Mouse (Mus musculus): Measurements from ENCODE around the gene Telo2.

Telo2 gene

GRCm38 (mm10) chr17:25107786-25108185, 8.0 kb downstream of the Telo2 start:
- in situ Hi-C loops (cut with MboI, MseI), result loop anchor here (5.0 kb wide), 1 partner anchor 60 kb away; no protein-coding TSS in a partner anchor

- in situ Hi-C loops (cut with MboI, MseI), result no loop called here
Measured at GRCm38 (mm10) chr17:25101338-25101737, 14.4 kb downstream of the Telo2 start.

DNA sequence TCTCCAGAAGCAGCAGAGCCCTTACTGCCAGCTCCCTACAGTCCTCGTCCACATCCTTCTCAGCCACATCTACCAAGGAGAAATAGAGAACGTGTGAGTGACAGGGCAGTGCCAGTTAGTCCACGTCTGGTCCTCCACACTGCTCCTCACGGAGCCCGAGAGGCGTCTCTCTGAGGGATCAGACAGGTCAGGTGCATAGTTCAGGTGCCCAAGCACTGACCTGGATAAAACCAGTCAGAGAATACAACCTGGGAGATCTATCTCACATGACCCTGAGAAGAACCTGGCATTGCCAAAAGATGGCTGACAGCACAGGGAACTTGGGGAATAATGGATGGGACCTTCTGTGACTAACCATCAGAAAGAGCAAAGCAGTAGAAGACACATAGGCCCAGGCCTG, 15.7 kb downstream of the Telo2 start:
- in situ Hi-C loops (cut with MboI, MseI), result no loop called here

DNA sequence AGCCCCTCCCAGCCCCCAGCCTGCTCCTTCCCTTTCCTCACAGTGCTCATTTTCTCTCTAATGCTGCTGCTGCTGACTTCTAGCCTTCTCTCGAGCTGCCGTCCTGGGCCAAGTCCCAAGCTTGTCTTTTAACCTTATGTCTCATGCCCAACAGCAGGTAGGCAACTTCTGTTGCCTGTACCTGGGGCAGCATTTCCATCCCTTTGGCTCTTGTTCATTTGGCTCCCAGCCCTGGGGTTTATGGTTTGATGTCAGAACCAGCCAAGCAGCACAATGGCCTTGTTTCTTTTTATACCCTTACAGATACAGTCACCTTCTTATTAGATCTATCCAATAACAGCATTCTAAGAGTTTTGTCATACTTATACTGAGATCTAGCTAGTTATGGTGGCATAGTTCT, 19.5 kb downstream of the Telo2 start:
- in situ Hi-C loops (cut with MboI, MseI), result no loop called here

- in situ Hi-C loops (cut with MboI, MseI), result no loop called here
Measured at GRCm38 (mm10) chr17:25090450-25090849, 25.3 kb downstream of the Telo2 start.

GRCm38 (mm10) chr17:25089158-25089557, 26.6 kb downstream of the Telo2 start:
- in situ Hi-C loops (cut with MboI, MseI), result no loop called here

- in situ Hi-C loops (cut with MboI, MseI), result no loop called here
Measured at GRCm38 (mm10) chr17:25086724-25087123, 29.0 kb downstream of the Telo2 start.

GRCm38 (mm10) chr17:25084835-25085385, 30.9 kb downstream of the Telo2 start:
- in situ Hi-C loops (cut with MboI, MseI), result no loop called here

DNA sequence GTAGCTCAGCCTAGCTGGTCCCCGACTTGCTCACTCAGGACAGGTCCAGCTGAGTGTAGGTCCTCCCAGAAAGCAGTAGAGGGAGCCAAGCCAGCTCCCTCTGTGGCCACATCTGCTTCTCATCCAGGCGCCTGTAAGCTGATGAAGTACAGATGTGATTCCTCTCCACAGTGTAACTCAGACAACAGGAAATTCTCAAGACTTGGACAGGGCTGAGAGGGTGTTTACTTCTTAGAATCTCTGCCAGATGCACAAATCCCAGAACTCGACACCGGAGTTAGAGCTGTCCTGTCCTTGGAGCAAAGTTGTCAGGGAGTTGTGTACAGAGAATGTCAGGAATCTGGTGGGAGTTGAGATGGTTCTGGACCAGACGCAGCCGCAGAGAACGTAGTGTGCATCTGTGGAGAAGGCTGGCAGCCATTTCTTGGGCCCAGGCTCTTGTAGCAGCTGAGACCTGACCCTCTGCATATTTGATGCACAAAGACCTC, 32.3 kb downstream of the Telo2 start, which contains the start of gene Tmem204:
Gene Tmem204, minus strand, starts transcription at position 148 of the 488 bp plus-strand sequence.
- in situ Hi-C loops (cut with MboI, MseI), result no loop called here

DNA sequence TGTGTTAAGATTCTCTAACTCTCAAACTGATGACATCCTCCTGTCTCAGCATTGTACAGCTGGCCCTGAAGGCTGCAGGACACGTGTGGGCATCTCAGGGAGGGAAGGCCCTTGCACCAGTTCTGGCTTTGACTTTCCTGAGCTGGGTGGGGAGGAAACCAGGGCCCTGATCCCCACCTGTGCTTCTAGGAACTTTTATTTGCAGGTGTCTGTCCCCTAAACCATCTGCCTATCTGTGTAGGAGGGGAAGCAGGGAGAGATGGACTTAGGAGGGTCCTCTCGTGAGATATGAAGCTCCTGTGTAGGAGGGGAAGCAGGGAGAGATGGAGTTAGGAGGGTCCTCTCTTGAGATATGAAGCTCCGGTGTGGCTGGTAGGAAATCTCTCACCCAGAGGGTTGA, 32.9 kb downstream of the Telo2 start:
- in situ Hi-C loops (cut with MboI, MseI), result no loop called here

GRCm38 (mm10) chr17:25082081-25082847, 33.5 kb downstream of the Telo2 start:
- in situ Hi-C loops (cut with MboI, MseI), result no loop called here

DNA sequence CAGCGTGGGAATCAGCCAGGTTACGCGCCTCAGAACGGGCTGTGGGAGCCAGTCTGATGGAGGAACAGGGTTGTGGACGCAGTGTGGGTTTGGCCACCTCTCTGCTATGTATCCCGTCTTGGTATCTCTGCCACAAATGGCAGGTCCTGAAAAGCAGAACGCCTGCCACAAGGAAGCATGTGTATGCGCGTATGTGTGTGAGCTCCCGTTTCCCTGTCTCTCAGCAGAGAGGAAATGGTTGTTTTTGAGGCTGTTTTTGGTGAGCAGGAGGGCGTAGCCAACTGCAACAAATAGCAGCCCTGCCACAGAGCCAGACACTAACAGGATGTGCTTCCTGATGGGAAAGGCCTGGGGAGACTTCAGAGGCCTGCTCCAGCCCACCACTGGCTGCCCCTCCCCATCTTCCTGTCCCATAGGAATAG, 34.8 kb downstream of the Telo2 start:
- in situ Hi-C loops (cut with MboI, MseI), result no loop called here

DNA sequence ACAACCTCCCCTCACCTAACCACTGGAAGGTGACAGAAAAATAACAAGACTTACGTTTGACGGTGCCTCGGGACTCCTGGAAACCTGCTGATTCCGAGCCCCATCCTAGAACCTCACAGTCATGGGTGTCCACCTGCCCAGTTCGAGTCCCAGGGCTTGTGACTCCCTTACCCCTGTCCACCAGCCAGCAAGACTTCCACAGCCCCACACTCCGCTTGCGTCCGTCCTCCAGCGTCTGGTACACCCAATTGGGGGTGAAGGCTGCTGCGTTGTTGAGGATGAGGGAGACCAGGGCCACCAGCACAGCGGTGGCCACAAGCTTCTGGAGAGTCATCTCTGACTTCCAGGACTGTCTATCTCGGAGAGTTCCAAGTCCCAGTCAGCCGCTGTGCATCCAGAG, 35.6 kb downstream of the Telo2 start:
- in situ Hi-C loops (cut with MboI, MseI), result no loop called here

DNA sequence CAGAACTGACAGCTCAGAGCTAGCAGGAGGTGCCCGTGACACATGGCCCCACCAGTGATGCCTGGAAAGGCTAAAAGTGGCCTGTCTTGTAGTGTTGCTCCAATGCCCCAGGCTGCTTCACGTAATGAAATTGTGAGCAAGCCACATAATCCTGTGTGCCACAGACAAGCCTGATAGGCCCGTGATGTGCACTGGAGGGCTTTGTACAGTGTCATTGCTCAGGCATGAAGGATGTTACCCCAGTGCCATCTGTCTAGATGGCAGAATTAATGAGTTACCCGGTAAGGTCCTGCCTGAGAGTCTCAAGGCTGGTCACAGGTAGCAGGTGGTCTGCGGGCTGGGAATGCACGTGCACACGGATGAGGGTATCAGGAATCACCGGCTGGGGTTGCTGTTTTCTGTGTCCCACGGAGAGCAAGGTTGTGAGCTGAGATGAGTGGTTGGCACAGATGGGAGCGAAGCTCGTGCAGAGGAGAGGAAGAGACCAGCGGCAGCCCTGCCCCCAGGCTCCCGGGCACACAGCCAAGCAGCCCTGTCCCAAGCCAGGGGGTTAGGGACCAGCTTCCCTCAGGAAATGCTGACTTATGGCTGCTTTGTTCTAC, 37.9 kb downstream of the Telo2 start:
- in situ Hi-C loops (cut with MboI, MseI), result loop anchor here (10.0 kb wide), 1 partner anchor 347 kb away; no protein-coding TSS in a partner anchor

GRCm38 (mm10) chr17:25076906-25077305, 38.9 kb downstream of the Telo2 start:
- in situ Hi-C loops (cut with MboI, MseI), result loop anchor here (10.0 kb wide), 1 partner anchor 348 kb away; no protein-coding TSS in a partner anchor

GRCm38 (mm10) chr17:25068690-25069089, 47.1 kb downstream of the Telo2 start:
- in situ Hi-C loops (cut with MboI, MseI), result no loop called here

GRCm38 (mm10) chr17:25067442-25067851, 48.3 kb downstream of the Telo2 start:
- in situ Hi-C loops (cut with MboI, MseI), result no loop called here

GRCm38 (mm10) chr17:25066595-25066994, 49.2 kb downstream of the Telo2 start:
- in situ Hi-C loops (cut with MboI, MseI), result no loop called here

DNA sequence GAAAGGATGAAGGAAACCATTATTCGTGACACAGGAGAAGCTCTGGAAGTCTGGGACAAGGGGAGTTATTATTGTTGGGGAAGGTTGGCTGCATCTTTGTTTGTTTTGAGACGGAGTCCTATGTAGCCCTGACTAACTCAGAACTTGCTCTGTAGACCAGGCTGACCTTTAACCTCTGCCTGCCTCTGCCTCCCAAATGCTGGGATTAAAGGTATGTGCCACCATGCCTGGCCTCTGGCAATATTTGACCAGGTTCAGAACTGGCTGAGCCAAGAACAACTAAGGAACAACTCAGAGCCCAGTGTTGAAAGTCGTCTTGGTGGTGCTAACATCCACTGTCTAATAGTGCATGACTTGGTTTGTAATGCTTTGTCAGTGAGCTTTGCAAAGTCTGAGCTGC, 50.6 kb downstream of the Telo2 start:
- in situ Hi-C loops (cut with MboI, MseI), result no loop called here

GRCm38 (mm10) chr17:25064351-25064750, 51.4 kb downstream of the Telo2 start:
- in situ Hi-C loops (cut with MboI, MseI), result no loop called here

- in situ Hi-C loops (cut with MboI, MseI), result no loop called here
Measured at GRCm38 (mm10) chr17:25063872-25064271, 51.9 kb downstream of the Telo2 start.

GRCm38 (mm10) chr17:25063261-25063660, 52.5 kb downstream of the Telo2 start:
- in situ Hi-C loops (cut with MboI, MseI), result no loop called here

- in situ Hi-C loops (cut with MboI, MseI), result no loop called here
Measured at GRCm38 (mm10) chr17:25057041-25057440, 58.7 kb downstream of the Telo2 start.
